Mouse (Mus musculus) heart, embryonic 15.5 days (tissue): ENCODE measurements around the gene Lrmda. TPM values are rescaled to one million over a fixed set of nuclear protein-coding genes. Genes with fewer than 3 reads are reported as not detected.

ENCODE experiments used
- ATAC-seq: fragments of 200-750 bp; cut with Nextera tagmentation; replicated peaks from 2 replicates; pipeline ENCODE4 v1.8.0; 2017; ENCODE audit warnings: low read depth, moderate TSS enrichment; ENCODE audit not compliant: insufficient number of reproducible peaks, insufficient read depth, low FRiP score
- H3K27ac ChIP-seq: fragments of 300-500 bp; sonication (generic); 2 replicates; pipeline ENCODE4 v1.5.1; 2015; ENCODE audit warnings: mild to moderate bottlenecking, inconsistent platforms
- H3K27me3 ChIP-seq: fragments of 300-500 bp; sonication (generic); 2 replicates; pipeline ENCODE4 v1.6.1; 2015; ENCODE audit warnings: inconsistent platforms
- H3K36me3 ChIP-seq: fragments of 300-500 bp; sonication (generic); 2 replicates; pipeline ENCODE4 v1.6.1; 2015; ENCODE audit warnings: mild to moderate bottlenecking, inconsistent platforms
- H3K4me1 ChIP-seq: fragments of 300-500 bp; sonication (generic); replicated peaks from 2 replicates; pipeline ENCODE4 v1.6.1; 2015; ENCODE audit warnings: inconsistent platforms
- H3K4me2 ChIP-seq: fragments of 300-500 bp; sonication (generic); 2 replicates; pipeline ENCODE4 v1.6.1; 2015; ENCODE audit warnings: inconsistent platforms, mild to moderate bottlenecking, moderate library complexity
- H3K4me3 ChIP-seq: fragments of 300-500 bp; sonication (generic); 2 replicates; pipeline ENCODE4 v1.5.1; 2015; ENCODE audit warnings: mild to moderate bottlenecking, inconsistent platforms
- H3K9ac ChIP-seq: fragments of 300-500 bp; sonication (generic); 2 replicates; pipeline ENCODE4 v1.6.1; 2015; ENCODE audit warnings: mild to moderate bottlenecking, inconsistent platforms
- H3K9me3 ChIP-seq: fragments of 300-500 bp; sonication (generic); replicated peaks from 2 replicates; pipeline ENCODE4 v1.6.1; 2016; ENCODE audit warnings: inconsistent platforms
- WGBS: fragments of 180-500 bp; shearing (Covaris S2); methylation state at CpG from one replicate; pipeline ENCODE4 v1.1.7; 2015; ENCODE audit warnings: mixed read lengths; 5-methylcytosine and 5-hydroxymethylcytosine counted together
- polyA plus RNA-seq: library from polyadenylated mRNA; unstranded; fragments of >200 nt; fragmentation: Nextera tagmentation; extraction: Ambion mirVana; gene quantifications from 2 replicates; pipeline ENCODE4 v1.2.1, GENCODE M21; 2015

Gene Lrmda
- polyA plus RNA-seq, 1 experiment from 2014 or later, result 0.83 TPM

DNA sequence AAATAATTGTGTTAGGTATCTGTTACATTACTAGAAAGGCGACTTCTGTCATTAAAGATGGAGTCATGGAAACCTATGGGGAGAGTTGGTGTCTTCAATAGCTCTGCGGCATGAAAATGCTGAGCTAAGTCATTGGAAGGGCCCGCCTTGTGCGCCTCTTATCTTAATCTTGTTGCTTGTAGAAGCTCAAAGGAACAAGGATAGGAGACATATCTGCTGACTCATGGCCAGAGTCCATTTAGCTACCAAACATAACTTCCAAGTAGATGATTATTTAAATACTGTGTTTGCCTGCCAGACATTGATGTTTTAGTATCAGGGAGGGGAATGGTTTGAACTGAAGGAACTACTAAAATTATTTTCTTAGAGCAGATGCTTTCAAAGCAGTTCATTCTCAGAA, 821.6 kb downstream of the Lrmda start:
- H3K4me2 ChIP-seq, result no peak overlapping the region
- no peaks in the 10 kb centered on the region for H3K4me1 ChIP-seq
- H3K9ac ChIP-seq, result no peak overlapping the region
- WGBS, result 74% methylated on average over 4 of the region's 4 CpGs
- H3K4me3 ChIP-seq, result no peak overlapping the region
- H3K9me3 ChIP-seq, result no peaks in the 10 kb centered on the region
- no peaks in the 10 kb centered on the region for H3K27me3 ChIP-seq
- H3K27ac ChIP-seq, result no peak overlapping the region
- ATAC-seq, result no peak
- no peaks in the 10 kb centered on the region for H3K36me3 ChIP-seq

- no peak for ATAC-seq
- H3K4me2 ChIP-seq, result no peak overlapping the region
Measured at GRCm38 (mm10) chr14:22844006-22844405, 824.5 kb downstream of the Lrmda start.

DNA sequence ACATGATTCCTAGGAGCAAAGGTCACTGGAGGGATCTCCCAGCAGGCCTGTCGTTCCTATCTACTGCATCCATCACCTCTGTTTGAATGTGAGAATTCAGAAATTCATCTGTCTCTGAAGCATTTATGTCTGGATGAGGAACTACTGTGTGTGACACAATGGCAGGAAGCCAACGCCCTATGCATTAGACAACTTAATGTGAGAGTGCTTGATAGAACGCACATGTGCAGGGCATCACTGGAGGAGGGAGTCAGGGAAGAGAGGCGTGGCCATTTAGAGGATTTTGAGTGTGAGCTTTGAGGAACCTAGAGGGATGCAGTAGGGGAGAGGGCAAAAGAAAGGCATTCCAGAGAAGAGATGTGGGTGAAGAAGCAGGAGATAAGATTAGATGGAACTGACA, 825.9 kb downstream of the Lrmda start:
- no peak overlapping the region for H3K4me2 ChIP-seq
- ATAC-seq, result no peak
- H3K4me3 ChIP-seq, result no peak overlapping the region
- no peak overlapping the region for H3K9ac ChIP-seq
- H3K9me3 ChIP-seq, result no peaks in the 10 kb centered on the region
- H3K36me3 ChIP-seq, result no peaks in the 10 kb centered on the region
- WGBS, result 74% methylated on average over 4 of the region's 4 CpGs
- no peaks in the 10 kb centered on the region for H3K27me3 ChIP-seq
- no peak overlapping the region for H3K27ac ChIP-seq
- no peaks in the 10 kb centered on the region for H3K4me1 ChIP-seq

More at GRCm38 (mm10) chr14:22844006-22844405, 824.5 kb downstream of the Lrmda start:
- Histone ChIP-seq H3K4me1 (no peaks in the 10 kb centered on the region), H3K27ac (no peak overlapping the region), H3K9ac (no peak overlapping the region), H3K27me3 (no peaks in the 10 kb centered on the region), H3K4me3 (no peak overlapping the region), H3K9me3 (no peaks in the 10 kb centered on the region), H3K36me3 (no peaks in the 10 kb centered on the region)

DNA sequence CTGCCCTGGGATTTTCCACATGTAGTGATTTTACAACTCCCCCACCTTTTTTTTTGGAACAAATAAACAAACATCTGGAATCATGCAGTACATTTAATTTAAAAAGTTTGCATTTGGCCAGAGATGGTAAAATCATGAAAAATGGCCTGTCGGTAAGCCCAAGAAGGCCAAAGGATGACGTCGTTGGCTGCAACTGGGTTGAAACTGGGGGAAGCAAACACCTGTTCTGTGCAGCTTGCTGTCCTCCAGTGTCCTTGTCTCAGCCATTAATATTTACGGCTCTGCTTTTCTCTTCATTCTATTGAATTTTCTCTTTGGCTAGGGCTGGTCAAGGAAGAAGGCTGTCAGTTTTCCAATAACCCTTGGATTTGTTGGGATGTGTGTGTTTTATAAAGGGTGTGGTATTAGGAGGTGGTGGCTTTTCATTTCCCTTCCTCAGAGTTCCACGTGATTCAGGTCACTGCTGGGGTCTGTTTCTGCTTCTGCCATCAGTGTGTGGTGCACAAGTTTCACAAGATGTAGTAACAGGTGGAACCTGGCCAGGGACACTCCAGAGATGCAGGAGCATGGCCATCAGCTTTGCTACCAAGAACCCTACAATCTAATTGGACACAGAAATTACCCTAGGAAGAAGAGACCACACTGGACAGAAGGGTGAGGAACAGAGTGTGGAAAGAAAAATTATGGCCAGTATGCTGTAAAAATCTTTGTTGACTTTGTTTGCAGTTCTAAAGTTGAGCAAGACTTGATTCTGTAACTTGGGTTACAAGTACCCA, 827.7 kb downstream of the Lrmda start:
- no peak overlapping the region for H3K27ac ChIP-seq

GRCm38 (mm10) chr14:22849108-22849507, 829.6 kb downstream of the Lrmda start:
- ATAC-seq, result no peak
- WGBS, result 69% methylated on average over 2 of the region's 2 CpGs
- no peak overlapping the region for H3K4me2 ChIP-seq

More for the DNA sequence above, 827.7 kb downstream of the Lrmda start:
- H3K9me3 ChIP-seq, result no peaks in the 10 kb centered on the region
- no peaks in the 10 kb centered on the region for H3K27me3 ChIP-seq
- no peak overlapping the region for H3K4me3 ChIP-seq
- no peaks in the 10 kb centered on the region for H3K4me1 ChIP-seq
- no peak for ATAC-seq
- no peak overlapping the region for H3K4me2 ChIP-seq
- no peak overlapping the region for H3K9ac ChIP-seq
- 84% methylated on average over 5 of the region's 5 CpGs for WGBS
- no peaks in the 10 kb centered on the region for H3K36me3 ChIP-seq

GRCm38 (mm10) chr14:22860631-22861030, 841.1 kb downstream of the Lrmda start:
- Histone ChIP-seq H3K4me3 (no peak overlapping the region), H3K36me3 (no peaks in the 10 kb centered on the region)

More at GRCm38 (mm10) chr14:22849108-22849507, 829.6 kb downstream of the Lrmda start:
- H3K27ac ChIP-seq, result no peak overlapping the region
- H3K4me3 ChIP-seq, result no peak overlapping the region
- H3K4me1 ChIP-seq, result no peaks in the 10 kb centered on the region
- H3K36me3 ChIP-seq, result no peaks in the 10 kb centered on the region
- H3K9ac ChIP-seq, result no peak overlapping the region
- no peaks in the 10 kb centered on the region for H3K9me3 ChIP-seq
- no peaks in the 10 kb centered on the region for H3K27me3 ChIP-seq

GRCm38 (mm10) chr14:22864132-22864531, 844.6 kb downstream of the Lrmda start:
- no peaks in the 10 kb centered on the region for H3K27me3 ChIP-seq
- H3K36me3 ChIP-seq, result no peaks in the 10 kb centered on the region
- ATAC-seq, result no peak
- no peak overlapping the region for H3K27ac ChIP-seq
- H3K9ac ChIP-seq, result no peak overlapping the region
- no peaks in the 10 kb centered on the region for H3K4me1 ChIP-seq
- 59% methylated on average over 7 of the region's 7 CpGs for WGBS
- H3K9me3 ChIP-seq, result no peaks in the 10 kb centered on the region
- H3K4me3 ChIP-seq, result no peak overlapping the region
- H3K4me2 ChIP-seq, result no peak overlapping the region

More at GRCm38 (mm10) chr14:22860631-22861030, 841.1 kb downstream of the Lrmda start:
- Histone ChIP-seq H3K4me2 (no peak overlapping the region), H3K9me3 (no peaks in the 10 kb centered on the region), H3K9ac (no peak overlapping the region), H3K27ac (no peak overlapping the region), H3K4me1 (no peaks in the 10 kb centered on the region), H3K27me3 (no peaks in the 10 kb centered on the region)
- ATAC-seq, result no peak
- WGBS, result 73% methylated on average over 4 of the region's 4 CpGs

DNA sequence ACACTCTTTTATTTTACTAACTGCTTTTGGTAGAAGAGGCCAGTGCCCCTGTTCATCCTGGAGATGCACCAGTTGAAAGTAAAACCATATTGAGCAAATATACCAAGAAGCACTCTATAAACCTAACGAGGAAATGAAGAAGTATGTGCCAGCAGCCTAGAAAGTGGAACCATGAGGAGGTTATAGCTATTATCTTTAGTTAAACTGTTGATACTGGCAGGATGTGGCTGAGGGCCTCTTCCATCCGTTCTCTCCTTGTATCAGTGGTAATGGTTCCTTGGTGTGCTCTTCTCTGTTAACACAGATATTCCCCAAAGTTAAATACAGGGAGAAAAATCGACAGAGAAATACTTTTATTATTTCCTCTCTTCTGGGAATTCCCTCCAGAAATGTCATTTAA, 855.1 kb downstream of the Lrmda start:
- H3K27ac ChIP-seq, result no peak overlapping the region
- H3K9me3 ChIP-seq, result no peaks in the 10 kb centered on the region
- no peak overlapping the region for H3K4me2 ChIP-seq
- no peaks in the 10 kb centered on the region for H3K27me3 ChIP-seq
- no peak overlapping the region for H3K9ac ChIP-seq
- no peaks in the 10 kb centered on the region for H3K4me1 ChIP-seq
- ATAC-seq, result no peak
- 61% methylated on average over 3 of the region's 3 CpGs for WGBS
- no peak overlapping the region for H3K4me3 ChIP-seq
- H3K36me3 ChIP-seq, result no peaks in the 10 kb centered on the region

DNA sequence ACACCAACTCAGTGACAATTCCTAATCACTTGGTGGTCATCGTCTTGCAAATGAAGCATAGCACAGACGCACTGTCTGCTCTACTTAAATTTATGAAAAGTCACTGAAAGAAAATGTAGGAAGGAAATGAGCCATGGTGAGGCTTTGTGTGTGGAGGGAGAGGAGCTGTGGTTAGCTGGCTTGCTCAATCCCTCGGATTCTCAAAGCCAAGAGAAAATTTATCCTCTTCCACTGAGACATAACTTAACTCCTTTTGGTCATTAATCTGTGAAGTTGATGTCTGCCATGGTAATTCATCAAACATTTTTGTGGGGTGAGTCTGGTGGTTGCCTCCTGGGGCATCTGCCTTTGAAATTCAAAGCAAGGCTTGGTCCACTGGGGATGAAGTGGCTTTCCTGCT, 867.7 kb downstream of the Lrmda start:
- no peak overlapping the region for H3K4me2 ChIP-seq
- no peaks in the 10 kb centered on the region for H3K9me3 ChIP-seq
- 74% methylated on average over 3 of the region's 3 CpGs for WGBS
- H3K9ac ChIP-seq, result no peak overlapping the region
- H3K27me3 ChIP-seq, result no peaks in the 10 kb centered on the region
- H3K27ac ChIP-seq, result no peak overlapping the region
- ATAC-seq, result no peak
- no peaks in the 10 kb centered on the region for H3K36me3 ChIP-seq
- no peaks in the 10 kb centered on the region for H3K4me1 ChIP-seq
- no peak overlapping the region for H3K4me3 ChIP-seq

GRCm38 (mm10) chr14:22899312-22899711, 879.8 kb downstream of the Lrmda start:
- H3K9ac ChIP-seq, result no peak overlapping the region
- H3K36me3 ChIP-seq, result no peaks in the 10 kb centered on the region
- H3K4me3 ChIP-seq, result no peak overlapping the region
- 96% methylated on average over 1 of the region's 1 CpGs for WGBS
- no peak for ATAC-seq
- H3K4me2 ChIP-seq, result no peak overlapping the region
- no peaks in the 10 kb centered on the region for H3K9me3 ChIP-seq
- H3K27me3 ChIP-seq, result no peaks in the 10 kb centered on the region
- no peaks in the 10 kb centered on the region for H3K4me1 ChIP-seq
- H3K27ac ChIP-seq, result no peak overlapping the region

- Histone ChIP-seq H3K4me2 (no peak overlapping the region), H3K9me3 (no peaks in the 10 kb centered on the region), H3K27ac (no peak overlapping the region), H3K9ac (no peak overlapping the region), H3K27me3 (no peaks in the 10 kb centered on the region), H3K36me3 (no peaks in the 10 kb centered on the region), H3K4me1 (no peaks in the 10 kb centered on the region), H3K4me3 (no peak overlapping the region)
- no peak for ATAC-seq
- WGBS, result 80% methylated on average over 1 of the region's 1 CpGs
Measured at GRCm38 (mm10) chr14:22902116-22902515, 882.6 kb downstream of the Lrmda start.

DNA sequence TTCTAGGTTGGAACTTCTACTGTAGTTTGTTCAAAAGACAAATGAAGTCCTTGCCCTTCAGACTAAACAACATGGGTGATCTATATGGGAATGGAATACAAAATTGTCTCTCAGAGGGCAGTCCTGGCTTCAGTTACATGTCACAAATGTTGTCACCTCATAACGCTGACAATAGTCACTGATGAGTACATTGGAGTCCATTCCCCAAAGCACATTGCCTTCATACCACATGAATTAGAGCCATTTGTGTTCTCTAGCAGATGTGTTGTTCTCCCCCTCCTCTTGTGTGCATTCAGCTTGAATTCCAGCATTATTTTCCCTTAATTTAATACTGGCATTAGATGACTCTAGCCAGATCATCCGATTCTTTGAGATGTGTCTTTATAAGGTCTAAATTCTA, 883.4 kb downstream of the Lrmda start:
- no peaks in the 10 kb centered on the region for H3K36me3 ChIP-seq
- H3K27ac ChIP-seq, result no peak overlapping the region
- no peak for ATAC-seq
- H3K27me3 ChIP-seq, result no peaks in the 10 kb centered on the region
- no peaks in the 10 kb centered on the region for H3K9me3 ChIP-seq
- no peak overlapping the region for H3K4me3 ChIP-seq
- 91% methylated on average over 2 of the region's 2 CpGs for WGBS
- no peak overlapping the region for H3K9ac ChIP-seq
- H3K4me2 ChIP-seq, result no peak overlapping the region
- H3K4me1 ChIP-seq, result no peaks in the 10 kb centered on the region
